Mouse (Mus musculus) CH12.LX (cell line): Measurements from ENCODE around the gene 1300017J02Rik. TPM values are rescaled to one million over a fixed set of nuclear protein-coding genes. Genes with fewer than 3 reads are reported as not detected.

Experiments
- DNase-seq: peaks from one replicate; pipeline ENCODE4 v3.0.0-alpha.2; 2013; ENCODE audit errors: extremely low read depth
- H3K27ac ChIP-seq: 2 replicates; pipeline ENCODE4 v1.5.1; 2012; ENCODE audit warnings: low read depth, mild to moderate bottlenecking, control low read depth, moderate library complexity; ENCODE audit not compliant: insufficient read depth
- H3K27me3 ChIP-seq: replicated peaks from 2 replicates; pipeline ENCODE3; 2012; ENCODE audit warnings: inconsistent platforms
- H3K36me3 ChIP-seq, 2 experiments: replicated peaks in 1 of 2; 2 replicates each; pipeline versions ENCODE3 to v1.6.1; 2012; ENCODE audit warnings: inconsistent platforms in 1 of 2, low read length in 1 of 2, mild to moderate bottlenecking in 1 of 2, mixed read lengths in 1 of 2, moderate library complexity in 1 of 2; ENCODE audit not compliant: control insufficient read depth in 1 of 2, insufficient read depth in 1 of 2
- H3K4me1 ChIP-seq, 2 experiments: 2 replicates each; pipeline ENCODE4 v1.6.1; 2012; ENCODE audit warnings: inconsistent platforms in 1 of 2, moderate library complexity in 1 of 2; ENCODE audit not compliant: insufficient read depth in 2 of 2, control insufficient read depth in 1 of 2
- H3K4me2 ChIP-seq: 2 replicates; pipeline ENCODE4 v1.6.1; 2012; ENCODE audit warnings: low read depth, mild to moderate bottlenecking, control low read depth; ENCODE audit not compliant: poor library complexity, insufficient read depth, severe bottlenecking
- H3K4me3 ChIP-seq, 3 experiments: fragments of 150-350 bp in 1 of 3; sonication (generic) in 1 of 3; replicated peaks in 1 of 3; 2 replicates each; pipeline versions ENCODE3 to v1.5.1; 2011 to 2012; ENCODE audit warnings: low read depth in 2 of 3, low read length in 2 of 3, mild to moderate bottlenecking in 2 of 3, moderate library complexity in 2 of 3, control low read depth in 1 of 3, improper control_type of control experiment in 1 of 3, inconsistent platforms in 1 of 3, mixed read lengths in 1 of 3; ENCODE audit not compliant: poor library complexity in 1 of 3
- H3K79me2 ChIP-seq: replicated peaks from 2 replicates; pipeline ENCODE4 v1.6.1; 2012; ENCODE audit warnings: mild to moderate bottlenecking, moderate library complexity; ENCODE audit not compliant: control insufficient read depth, poor library complexity, insufficient read depth, severe bottlenecking; ENCODE audit errors: extremely low read depth
- H3K9ac ChIP-seq: 2 replicates; pipeline ENCODE4 v1.6.1; 2012; ENCODE audit warnings: low read depth, mild to moderate bottlenecking, control low read depth, moderate library complexity; ENCODE audit not compliant: insufficient read depth
- H3K9me3 ChIP-seq: replicated peaks from 2 replicates; pipeline ENCODE3; 2012; ENCODE audit warnings: low read length, inconsistent platforms, mixed read lengths
- BHLHE40 ChIP-seq: IDR thresholded peaks from 2 replicates; pipeline ENCODE4 v1.6.1; 2011; ENCODE audit warnings: mild to moderate bottlenecking, low read depth, low read length, improper control_type of control experiment
- CHD2 ChIP-seq: IDR thresholded peaks from 2 replicates; pipeline ENCODE4 v1.6.1; 2011; ENCODE audit warnings: low read length, improper control_type of control experiment
- CTCF ChIP-seq, 2 experiments: IDR thresholded peaks in 1 of 2; conservative IDR thresholded peaks in 1 of 2; 2 replicates each; pipeline ENCODE4 v1.5.1; 2011 to 2012; ENCODE audit warnings: low read depth in 2 of 2, low read length in 2 of 2, improper control_type of control experiment in 1 of 2, inconsistent platforms in 1 of 2, mild to moderate bottlenecking in 1 of 2, moderate library complexity in 1 of 2
- GABPA ChIP-seq: IDR thresholded peaks from 2 replicates; pipeline ENCODE4 v1.6.1; 2012; ENCODE audit warnings: low read depth, low read length, improper control_type of control experiment, inconsistent platforms; ENCODE audit not compliant: insufficient replicate concordance
- IRF4 ChIP-seq: IDR thresholded peaks from 2 replicates; pipeline ENCODE4 v1.6.1; 2014; ENCODE audit warnings: low read depth, mild to moderate bottlenecking, inconsistent platforms, low read length, improper control_type of control experiment
- JUN ChIP-seq: IDR thresholded peaks from 2 replicates; pipeline ENCODE4 v1.6.1; 2011; ENCODE audit warnings: low read depth, mild to moderate bottlenecking, low read length, improper control_type of control experiment, moderate library complexity; ENCODE audit not compliant: insufficient read depth
- MAX ChIP-seq: IDR thresholded peaks from 2 replicates; pipeline ENCODE4 v1.6.1; 2011; ENCODE audit warnings: low read length, improper control_type of control experiment
- MEF2A ChIP-seq: IDR thresholded peaks from 2 replicates; pipeline ENCODE4 v1.6.1; 2014; ENCODE audit warnings: low read depth, mild to moderate bottlenecking, inconsistent platforms, low read length, improper control_type of control experiment, borderline replicate concordance
- MXI1 ChIP-seq: IDR thresholded peaks from 2 replicates; pipeline ENCODE4 v1.6.1; 2011; ENCODE audit warnings: mild to moderate bottlenecking, low read depth, low read length, improper control_type of control experiment
- MYC ChIP-seq: IDR thresholded peaks from 2 replicates; pipeline ENCODE4 v1.6.1; 2011; ENCODE audit warnings: low read depth, mild to moderate bottlenecking, improper control_type of control experiment, low read length
- NELFE ChIP-seq: IDR thresholded peaks from 2 replicates; pipeline ENCODE4 v1.6.1; 2011; ENCODE audit warnings: low read depth, low read length, improper control_type of control experiment
- NRF1 ChIP-seq: IDR thresholded peaks from 2 replicates; pipeline ENCODE4 v1.6.1; 2014; ENCODE audit warnings: low read depth, mild to moderate bottlenecking, inconsistent platforms, low read length, improper control_type of control experiment, moderate library complexity
- POLR2A ChIP-seq: IDR thresholded peaks from 2 replicates; pipeline ENCODE4 v1.6.1; 2011; ENCODE audit warnings: low read depth, mild to moderate bottlenecking, improper control_type of control experiment, low read length
- RAD21 ChIP-seq: IDR thresholded peaks from 2 replicates; pipeline ENCODE4 v1.6.1; 2011; ENCODE audit warnings: low read depth, mild to moderate bottlenecking, low read length, improper control_type of control experiment, moderate library complexity
- TBP ChIP-seq: conservative IDR thresholded peaks from 2 replicates; pipeline ENCODE4 v1.6.1; 2011; ENCODE audit warnings: low read depth, low read length, improper control_type of control experiment
- TCF12 ChIP-seq: IDR thresholded peaks from 2 replicates; pipeline ENCODE4 v1.6.1; 2014; ENCODE audit warnings: low read depth, mild to moderate bottlenecking, inconsistent platforms, low read length, improper control_type of control experiment
- UBTF ChIP-seq: IDR thresholded peaks from 2 replicates; pipeline ENCODE4 v1.6.1; 2012; ENCODE audit warnings: low read depth, mild to moderate bottlenecking, inconsistent platforms, low read length, improper control_type of control experiment, moderate library complexity
- USF2 ChIP-seq: conservative IDR thresholded peaks from 2 replicates; pipeline ENCODE4 v1.6.1; 2011; ENCODE audit warnings: low read depth, low read length, improper control_type of control experiment
- ZC3H11A ChIP-seq: IDR thresholded peaks from 2 replicates; pipeline ENCODE4 v1.6.1; 2012; ENCODE audit warnings: low read depth, mild to moderate bottlenecking, inconsistent platforms, low read length, improper control_type of control experiment
- ZKSCAN1 ChIP-seq: IDR thresholded peaks from 2 replicates; pipeline ENCODE4 v1.6.1; 2012; ENCODE audit warnings: low read depth, inconsistent platforms, low read length, improper control_type of control experiment, borderline replicate concordance
- ZNF384 ChIP-seq: IDR thresholded peaks from 2 replicates; pipeline ENCODE4 v1.6.1; 2012; ENCODE audit warnings: low read depth, low read length, improper control_type of control experiment, inconsistent platforms
- dilution Hi-C: fragments of 300-500 bp; cut with MboI; formaldehyde crosslinking; loops from 2 replicates; pipeline ENCODE4 v1.14.3; 2020; ENCODE audit warnings: low sequenced_read_pairs; ENCODE audit not compliant: extremely low pct_unique_long_range_greater_than_20kb, extremely low pct_ligation_motif_present
- in situ Hi-C: fragments of 300-500 bp; cut with MboI; formaldehyde crosslinking; loops from 3 replicates; pipeline ENCODE4 v1.14.3; 2019; ENCODE audit warnings: low sequenced_read_pairs, low pct_ligation_motif_present, low pct_unique_long_range_greater_than_20kb, mixed read lengths
- polyA plus RNA-seq: library from polyadenylated mRNA; unstranded; fragments of >175 nt; gene quantifications from 2 replicates; pipeline ENCODE4 v1.2.1, GENCODE M21; 2012; ENCODE audit warnings: low read depth; ENCODE audit not compliant: insufficient read length
- total RNA-seq, 2 experiments: library from RNA; depleted of rRNA; stranded (reverse); fragments of 300-350 nt in 1 of 2; fragments of >200 nt in 1 of 2; gene quantifications; 2 replicates each; pipeline ENCODE4 v1.2.3; 2012 to 2014

1300017J02Rik gene
- total and polyA plus RNA-seq, 3 experiments, result 0.59 to 0.81 TPM; not detected in 1

- no peak for TF ChIP-seq MXI1
Measured at GRCm38 (mm10) chr9:103252906-103253305, 52.0 kb downstream of the 1300017J02Rik start (continued).

- TF ChIP-seq ZNF384 (no peak), POLR2A (no peak), USF2 (no peak), TBP (no peak), MAX (no peak), GABPA (no peak), MEF2A (no peak), JUN (no peak), CHD2 (no peak), IRF4 (no peak), TCF12 (no peak), NELFE (no peak), ZC3H11A (no peak), NRF1 (no peak), UBTF (no peak), CTCF (conservative IDR thresholded peaks at IDR 0.05 in 1 of 2, IDR thresholded peaks at IDR 0.05 in 1 of 2; ENCODE audit: low read depth in 2 of 2, low read length in 2 of 2) (no peak)
- Histone ChIP-seq H3K27ac (no peak overlapping the region), H3K4me1 (no peaks in the 10 kb centered on the region), H3K4me2 (no peak overlapping the region), H3K27me3 (no peaks in the 10 kb centered on the region), H3K79me2 (no peaks in the 10 kb centered on the region), H3K9me3 (peaks cover 4% of the 10 kb centered on the region), H3K4me3 (no peak overlapping the region), H3K9ac (no peak overlapping the region), H3K36me3 (no peaks in the 10 kb centered on the region)
- in situ Hi-C loops (no loop called here), dilution Hi-C loops (no loop called here)
- no peak for DNase-seq
Measured at GRCm38 (mm10) chr9:103248618-103249017, 56.3 kb downstream of the 1300017J02Rik start.

- no peaks in the 10 kb centered on the region for H3K9me3 ChIP-seq
- dilution Hi-C loops, result no loop called here
- H3K27me3 ChIP-seq, result no peaks in the 10 kb centered on the region
- no peak overlapping the region for H3K27ac ChIP-seq
- in situ Hi-C loops, result no loop called here
- H3K36me3 ChIP-seq, result no peaks in the 10 kb centered on the region
- H3K4me2 ChIP-seq, result no peak overlapping the region
- no peak overlapping the region for H3K9ac ChIP-seq
- no peak overlapping the region for H3K4me3 ChIP-seq
- TF ChIP-seq RAD21 (peak; percentile 33), ZKSCAN1 (no peak), BHLHE40 (peak; percentile 50), CTCF (conservative IDR thresholded peaks at IDR 0.05 in 1 of 2, IDR thresholded peaks at IDR 0.05 in 1 of 2; ENCODE audit: low read depth in 2 of 2, low read length in 2 of 2) (peak in 1 of 2 experiments; percentile 38; a peak in 2 of 4 replicates), MEF2A (no peak), MYC (no peak)
- no peaks in the 10 kb centered on the region for H3K4me1 ChIP-seq
- H3K79me2 ChIP-seq, result no peaks in the 10 kb centered on the region
- no peak for DNase-seq
Measured at GRCm38 (mm10) chr9:103246526-103247168, 58.2 kb downstream of the 1300017J02Rik start.
